Mouse (Mus musculus) hindbrain, postnatal 0 days (tissue): Measurements from ENCODE around the gene Gimap4. TPM values are rescaled to one million over a fixed set of nuclear protein-coding genes. Genes with fewer than 3 reads are reported as not detected.

Source experiments
- ATAC-seq: fragments of 200-750 bp; cut with Nextera tagmentation; 2 replicates; pipeline ENCODE4 v1.8.0; 2017; ENCODE audit warnings: mild to moderate bottlenecking, moderate TSS enrichment, moderate library complexity
- DNase-seq: peaks from one replicate; pipeline ENCODE4 v3.0.0-alpha.2; 2015; ENCODE audit warnings: low spot score
- H3K27ac ChIP-seq: fragments of 300-500 bp; sonication (generic); 2 replicates; pipeline ENCODE4 v1.5.1; 2014; ENCODE audit warnings: mild to moderate bottlenecking
- H3K27me3 ChIP-seq: fragments of 300-500 bp; sonication (generic); 2 replicates; pipeline ENCODE4 v1.6.1; 2014; ENCODE audit warnings: low read length, mixed read lengths; ENCODE audit not compliant: insufficient read depth
- H3K36me3 ChIP-seq: fragments of 300-500 bp; sonication (generic); 2 replicates; pipeline ENCODE4 v1.6.1; 2014; ENCODE audit warnings: low read length, mixed read lengths; ENCODE audit not compliant: insufficient read depth
- H3K4me1 ChIP-seq: fragments of 300-500 bp; sonication (generic); 2 replicates; pipeline ENCODE4 v1.6.1; 2014; ENCODE audit warnings: antibody characterized with exemption, low read length, mixed read lengths; ENCODE audit not compliant: insufficient read depth
- H3K4me2 ChIP-seq: fragments of 300-500 bp; sonication (generic); 2 replicates; pipeline ENCODE4 v1.6.1; 2014; ENCODE audit warnings: low read depth, mild to moderate bottlenecking, low read length, moderate library complexity, mixed read lengths
- H3K4me3 ChIP-seq: fragments of 300-500 bp; sonication (generic); 2 replicates; pipeline ENCODE4 v1.5.1; 2014; ENCODE audit warnings: low read length
- H3K9ac ChIP-seq: fragments of 300-500 bp; sonication (generic); replicated peaks from 2 replicates; pipeline ENCODE4 v1.6.1; 2014; ENCODE audit warnings: mild to moderate bottlenecking, low read length, moderate library complexity, mixed read lengths
- H3K9me3 ChIP-seq: fragments of 300-500 bp; sonication (generic); 2 replicates; pipeline ENCODE4 v1.6.1; 2016; ENCODE audit warnings: low read length, mixed read lengths
- CTCF ChIP-seq: IDR thresholded peaks from 2 replicates; pipeline ENCODE4 v1.5.1; 2016; ENCODE audit warnings: antibody characterized with exemption, control low read depth, low read depth
- WGBS: fragments of 180-500 bp; shearing (Covaris S2); extraction: QIAGEN DNeasy Blood & Tissue Kit; methylation state at CpG from one replicate; pipeline ENCODE4 v1.1.7; 2014; 5-methylcytosine and 5-hydroxymethylcytosine counted together
- polyA plus RNA-seq: library from polyadenylated mRNA; unstranded; fragments of >200 nt; fragmentation: Nextera tagmentation; extraction: Ambion mirVana; gene quantifications from 2 replicates; pipeline ENCODE4 v1.2.1, GENCODE M21; 2015
- total RNA-seq: library from RNA; depleted of rRNA; stranded (reverse); fragments of >200 nt; gene quantifications from 2 replicates; pipeline ENCODE4 v1.2.3, GENCODE M21; 2014

Gene Gimap4
- total and polyA plus RNA-seq, 2 experiments from 2014 or later = 0.56 to 0.78 TPM

DNA sequence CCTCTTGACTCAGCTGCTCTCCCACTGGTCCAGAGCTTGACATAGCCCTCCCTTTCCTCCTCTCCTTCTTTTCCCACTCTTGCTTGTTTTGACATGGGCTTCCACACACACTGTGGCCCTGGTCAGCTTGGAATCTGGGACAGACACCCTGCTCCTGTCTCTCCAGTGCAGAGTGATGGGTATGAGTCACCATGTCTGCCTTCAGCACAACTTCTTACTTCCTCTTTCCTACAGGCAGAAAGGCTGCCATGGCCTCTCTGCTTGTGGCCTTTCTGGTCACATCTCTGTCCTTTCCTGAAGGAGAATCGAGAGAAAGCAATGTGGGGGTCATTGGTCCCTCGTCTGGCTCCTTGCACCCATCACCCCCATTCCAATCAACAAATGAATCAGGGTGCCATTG lies 2.7 kb downstream of the Gimap4 start:
- Histone ChIP-seq H3K4me3 (no peak overlapping the region), H3K36me3 (no peaks in the 10 kb centered on the region), H3K27ac (no peak overlapping the region), H3K4me1 (no peaks in the 10 kb centered on the region), H3K9me3 (no peaks in the 10 kb centered on the region), H3K27me3 (no peaks in the 10 kb centered on the region; the same call in 1 of the 2 replicates), H3K9ac (no peak overlapping the region), H3K4me2 (no peak overlapping the region)
- DNase-seq (no peak), ATAC-seq (no peak)
- WGBS = 71% methylated on average over 2 of the region's 2 CpGs
- TF ChIP-seq CTCF = no peak

DNA sequence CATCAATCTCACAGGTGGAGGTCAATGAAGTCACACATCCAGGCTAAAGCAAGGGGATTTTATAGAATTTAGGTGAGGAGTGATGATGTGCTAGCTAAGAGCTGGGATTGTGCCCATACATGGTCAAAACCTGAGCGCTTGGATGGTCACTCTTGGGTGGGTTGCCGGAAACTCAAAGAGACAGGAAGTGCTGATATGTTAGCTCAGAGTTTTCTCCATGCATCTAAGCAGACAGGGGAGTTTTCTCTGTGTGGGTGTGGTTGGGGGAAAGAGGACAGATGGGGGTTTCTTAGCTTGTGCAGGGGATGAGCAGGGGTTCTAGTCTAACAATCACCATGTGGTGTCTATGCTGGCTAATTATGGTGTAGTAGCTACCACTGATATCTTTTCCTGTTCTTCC lies 5.0 kb downstream of the Gimap4 start:
- 94% methylated on average over 2 of the region's 2 CpGs for WGBS
- ATAC-seq (no peak), DNase-seq (no peak)
- H3K4me3 ChIP-seq = no peak overlapping the region
- H3K27me3 ChIP-seq = no peaks in the 10 kb centered on the region; the same call in 1 of the 2 replicates
- H3K36me3 ChIP-seq = no peaks in the 10 kb centered on the region
- H3K9me3 ChIP-seq = no peaks in the 10 kb centered on the region
- TF ChIP-seq CTCF = no peak
- no peaks in the 10 kb centered on the region for H3K4me1 ChIP-seq
- no peak overlapping the region for H3K27ac ChIP-seq
- H3K4me2 ChIP-seq = no peak overlapping the region
- no peak overlapping the region for H3K9ac ChIP-seq

DNA sequence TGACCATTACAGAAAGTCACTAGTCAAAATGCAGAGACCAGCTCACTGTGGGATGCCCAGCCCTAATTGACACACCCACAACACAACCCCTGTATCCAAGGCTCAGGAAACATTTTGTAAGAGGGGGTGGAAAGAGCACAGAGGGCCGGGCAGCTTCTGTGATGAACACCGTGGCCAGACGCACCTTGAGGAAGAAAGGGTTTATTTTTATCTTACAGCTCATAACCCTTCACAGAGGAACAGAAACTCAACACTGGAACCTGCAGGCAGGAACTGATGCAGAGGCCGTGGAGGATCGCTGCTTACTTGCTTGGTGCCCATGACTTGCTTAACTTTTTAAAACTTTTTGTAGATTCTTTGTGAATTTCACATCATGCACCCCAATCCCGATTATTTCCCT lies 8.6 kb downstream of the Gimap4 start:
- H3K4me2 ChIP-seq = no peak overlapping the region
- WGBS = 88% methylated on average over 6 of the region's 6 CpGs
- no peaks in the 10 kb centered on the region for H3K36me3 ChIP-seq
- no peak overlapping the region for H3K27ac ChIP-seq
- ATAC-seq = no peak
- TF ChIP-seq CTCF = no peak
- H3K9ac ChIP-seq = no peak overlapping the region
- no peaks in the 10 kb centered on the region for H3K4me1 ChIP-seq
- no peaks in the 10 kb centered on the region for H3K27me3 ChIP-seq
- DNase-seq = no peak
- no peaks in the 10 kb centered on the region for H3K9me3 ChIP-seq
- no peak overlapping the region for H3K4me3 ChIP-seq

DNA sequence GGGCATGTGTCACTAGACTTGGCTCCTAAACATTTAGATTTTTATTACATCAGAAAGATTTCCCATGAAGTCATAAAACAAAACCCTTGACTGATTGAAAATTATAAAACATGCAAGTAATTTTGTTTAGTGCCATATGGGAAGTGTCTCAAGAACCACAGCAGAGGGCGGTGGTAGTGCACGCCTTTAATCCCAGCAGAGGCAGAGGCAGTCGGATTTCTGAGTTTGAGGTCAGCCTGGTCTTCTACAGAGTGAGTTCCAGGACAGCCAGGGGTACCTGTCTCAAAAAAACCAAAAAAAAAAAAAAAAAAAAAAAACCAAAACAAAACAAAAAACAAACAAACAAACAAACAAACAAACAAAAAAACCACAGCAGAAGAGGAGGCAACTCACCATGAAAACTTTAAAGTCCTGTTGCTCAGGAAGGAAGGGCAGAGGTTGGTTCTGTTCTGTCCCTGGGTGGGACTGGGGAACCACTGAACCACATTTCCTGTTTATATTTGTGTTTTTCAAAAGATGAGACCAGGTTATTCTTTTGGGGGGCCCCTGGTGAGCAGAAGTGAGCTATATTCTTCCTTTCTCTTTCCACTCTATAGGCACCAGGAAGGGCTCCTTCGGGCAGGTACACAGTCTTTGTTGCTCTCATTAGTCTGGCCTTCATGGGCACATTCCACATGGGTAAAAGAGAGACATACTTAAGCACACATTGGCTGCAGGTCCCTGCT lies 12.6 kb downstream of the Gimap4 start:
- TF ChIP-seq CTCF = no peak

DNA sequence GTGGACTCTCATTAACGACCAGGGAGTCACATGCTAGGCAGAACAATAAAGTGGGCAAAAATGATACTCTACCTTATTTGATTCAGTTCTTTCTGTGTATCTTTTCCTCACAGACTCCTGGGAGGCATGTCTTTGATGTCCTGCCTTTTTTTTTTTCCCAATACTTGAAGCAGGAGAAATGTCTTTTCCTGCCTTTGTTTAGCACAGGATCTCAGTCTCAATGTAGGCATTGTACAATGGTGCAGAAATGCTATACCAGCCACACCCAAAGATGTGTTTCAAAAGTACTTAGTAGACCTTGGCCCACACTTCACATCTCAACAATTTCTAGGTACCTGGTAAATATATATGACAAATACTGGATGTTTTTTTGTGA lies 13.2 kb downstream of the Gimap4 start:
- no peak for TF ChIP-seq CTCF
- Histone ChIP-seq H3K27me3 (no peaks in the 10 kb centered on the region), H3K9ac (no peak overlapping the region), H3K4me3 (no peak overlapping the region), H3K27ac (no peak overlapping the region), H3K4me2 (no peak overlapping the region), H3K36me3 (no peaks in the 10 kb centered on the region), H3K9me3 (no peaks in the 10 kb centered on the region), H3K4me1 (no peaks in the 10 kb centered on the region)
- DNase-seq = no peak
- no peak for ATAC-seq
- 62% methylated on average over 1 of the region's 1 CpGs for WGBS

More for the DNA sequence above, 12.6 kb downstream of the Gimap4 start:
- ATAC-seq (no peak), DNase-seq (no peak)
- Histone ChIP-seq H3K4me2 (no peak overlapping the region), H3K4me1 (no peaks in the 10 kb centered on the region), H3K27me3 (no peaks in the 10 kb centered on the region), H3K36me3 (no peaks in the 10 kb centered on the region), H3K27ac (no peak overlapping the region), H3K9me3 (no peaks in the 10 kb centered on the region), H3K9ac (no peak overlapping the region), H3K4me3 (no peak overlapping the region)
- 83% methylated on average over 4 of the region's 4 CpGs for WGBS

DNA sequence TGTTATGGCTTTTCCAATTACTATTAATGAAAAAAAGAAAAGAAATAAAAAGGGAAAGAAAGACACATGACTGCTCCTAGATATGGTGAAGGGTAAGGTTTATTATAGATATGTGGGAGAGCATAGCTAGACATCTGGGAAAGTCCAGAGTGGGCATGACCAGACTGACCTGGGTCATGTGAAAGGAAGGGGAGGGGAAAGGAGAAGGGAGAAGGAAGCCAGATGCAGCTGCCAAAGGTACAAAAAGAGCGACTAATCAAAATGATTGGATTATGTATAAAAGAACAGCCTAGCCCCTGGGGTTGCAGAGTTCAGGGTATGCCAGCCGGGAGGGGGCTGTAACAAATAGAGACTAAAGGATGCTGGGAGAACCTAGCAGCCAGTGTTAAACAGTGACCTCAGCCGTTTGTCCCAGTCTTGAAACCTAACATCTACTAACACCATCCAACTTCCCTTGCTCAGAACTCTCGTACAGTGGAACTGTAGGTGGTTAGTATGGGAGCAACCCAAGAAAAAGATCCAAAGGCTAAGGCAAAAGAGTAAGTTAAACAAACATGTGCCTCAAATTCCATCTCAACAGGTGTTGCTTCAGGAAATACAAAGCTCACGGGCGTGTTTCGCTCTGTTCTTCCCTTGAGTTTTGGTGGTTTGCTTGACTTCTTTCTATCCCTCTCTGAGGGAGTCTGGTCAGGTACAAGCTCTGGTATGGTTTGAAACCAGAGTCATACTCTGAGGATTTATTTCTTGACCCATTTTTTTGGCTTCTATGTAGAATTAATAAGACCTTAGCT lies 13.9 kb downstream of the Gimap4 start:
- Histone ChIP-seq H3K4me1 (no peaks in the 10 kb centered on the region), H3K4me2 (no peak overlapping the region), H3K9ac (no peak overlapping the region), H3K4me3 (no peak overlapping the region), H3K36me3 (no peaks in the 10 kb centered on the region), H3K27ac (no peak overlapping the region), H3K9me3 (no peaks in the 10 kb centered on the region), H3K27me3 (no peaks in the 10 kb centered on the region)
- TF ChIP-seq CTCF = no peak
- 84% methylated on average over 7 of the region's 7 CpGs for WGBS
- DNase-seq (no peak), ATAC-seq (no peak)

DNA sequence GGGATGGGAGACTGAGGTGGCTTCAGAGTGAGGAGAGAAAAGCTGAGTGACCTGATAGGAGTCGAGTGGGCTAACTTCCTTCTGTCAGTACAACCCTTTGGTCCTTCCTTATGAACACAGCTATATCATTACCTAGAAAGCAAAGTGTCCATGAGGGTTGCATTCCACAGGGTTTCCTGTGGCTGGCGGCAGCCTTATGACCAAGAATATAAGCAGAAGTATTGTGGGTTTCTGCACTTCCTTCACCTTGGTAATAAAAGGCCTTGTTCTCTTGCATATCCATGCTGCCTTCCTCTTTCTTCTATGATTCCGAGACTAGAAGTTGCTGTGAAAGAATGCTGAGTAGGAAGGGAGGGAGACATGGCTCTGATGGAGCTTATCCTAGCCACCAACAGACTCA lies 14.5 kb downstream of the Gimap4 start:
- Histone ChIP-seq H3K36me3 (no peaks in the 10 kb centered on the region), H3K9me3 (no peaks in the 10 kb centered on the region), H3K4me3 (no peak overlapping the region), H3K4me2 (no peak overlapping the region), H3K27ac (no peak overlapping the region), H3K9ac (no peak overlapping the region), H3K4me1 (no peaks in the 10 kb centered on the region), H3K27me3 (no peaks in the 10 kb centered on the region)
- no peak for TF ChIP-seq CTCF
- ATAC-seq (no peak), DNase-seq (no peak)
- 90% methylated on average over 3 of the region's 3 CpGs for WGBS
